Mouse (Mus musculus) CH12.LX (cell line): ENCODE data around the gene Cbr2.

ENCODE experiments used
- POLR2A ChIP-seq: IDR thresholded peaks from 2 replicates; pipeline ENCODE4 v1.6.1; 2011; ENCODE audit warnings: low read depth, mild to moderate bottlenecking, improper control_type of control experiment, low read length
- ZKSCAN1 ChIP-seq: IDR thresholded peaks from 2 replicates; pipeline ENCODE4 v1.6.1; 2012; ENCODE audit warnings: low read depth, inconsistent platforms, low read length, improper control_type of control experiment, borderline replicate concordance
- ZNF384 ChIP-seq: IDR thresholded peaks from 2 replicates; pipeline ENCODE4 v1.6.1; 2012; ENCODE audit warnings: low read depth, low read length, improper control_type of control experiment, inconsistent platforms

DNA sequence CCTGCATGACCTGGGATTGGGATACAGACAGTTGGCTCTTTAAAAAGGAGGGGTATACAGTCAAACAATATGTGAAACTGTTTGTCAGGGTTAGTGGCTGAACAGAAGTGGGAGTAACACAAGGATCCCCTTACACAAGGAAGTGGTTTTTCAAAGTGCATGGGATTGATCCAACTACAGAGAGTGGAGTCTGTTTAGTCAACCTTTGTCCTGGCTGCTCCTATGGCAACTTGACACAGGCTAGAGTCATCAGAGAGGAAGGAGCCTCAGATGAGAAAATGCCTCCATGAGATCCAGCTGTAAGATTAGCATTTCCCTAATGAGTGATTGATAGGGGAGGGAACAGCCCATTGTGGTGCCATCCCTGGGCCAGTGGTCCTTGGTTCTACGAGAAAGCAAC is 36.3 kb upstream of the Cbr2 start:
- TF ChIP-seq ZKSCAN1, result no peak
- TF ChIP-seq ZNF384, result no peak
- TF ChIP-seq POLR2A, result no peak
